Mouse (Mus musculus): ENCODE results near the gene Tmem53. TPM values are rescaled to one million over a fixed set of nuclear protein-coding genes. Genes with fewer than 3 reads are reported as not detected.

Gene Tmem53
- total and polyA plus RNA-seq, 2 experiments, result 32.1 to 110 TPM

- peak overlapping the region; percentile 31 for H3K9ac ChIP-seq (ENCODE audit: low read depth, low read length)
- H3K4me1 ChIP-seq (ENCODE audit: control insufficient read depth, insufficient read depth, low read length), result peaks cover 10% of the 10 kb centered on the region; the same call in 1 of the 2 replicates
- H3K4me3 ChIP-seq (ENCODE audit: insufficient read depth, low read depth, low read length), result peak overlapping the region; percentile 81
- H3K36me3 ChIP-seq (ENCODE audit: control insufficient read depth, insufficient read depth, low read length), result peaks cover 10% of the 10 kb centered on the region
- 27% methylated on average over 25 of the region's 25 CpGs for WGBS
- no peak for DNase-seq (ENCODE audit: extremely low read depth, low read depth, low spot score)
- TF ChIP-seq POLR2A (IDR thresholded peaks at IDR 0.05; ENCODE audit: extremely low read depth, insufficient read depth, low read length) (no peak), CTCF (IDR thresholded peaks at IDR 0.05; ENCODE audit: low read depth, low read length) (no peak)
- 0 out of 2 replicates have a peak overlapping the region, but pooled peaks have one; percentile 9 for H3K27ac ChIP-seq (replicated peaks; ENCODE audit: insufficient read depth, low read depth, low read length)
- H3K79me2 ChIP-seq (ENCODE audit: control insufficient read depth, insufficient read depth, low read length), result no peaks in the 10 kb centered on the region; the same call in 1 of the 2 replicates
- H3K27me3 ChIP-seq (ENCODE audit: control insufficient read depth, insufficient read depth, low read length), result no peaks in the 10 kb centered on the region
Observed at GRCm38 (mm10) chr4:117288277-117288926, 36.7 kb downstream of the Tmem53 start.

- Histone ChIP-seq H3K9ac (ENCODE audit: low read depth, low read length) (peak overlapping the region; percentile 73), H3K4me1 (ENCODE audit: control insufficient read depth, insufficient read depth, low read length) (peaks cover 10% of the 10 kb centered on the region; the same call in 1 of the 2 replicates), H3K27me3 (ENCODE audit: control insufficient read depth, insufficient read depth, low read length) (no peaks in the 10 kb centered on the region), H3K27ac (replicated peaks; ENCODE audit: insufficient read depth, low read depth, low read length) (peak overlapping the region; percentile 54), H3K79me2 (ENCODE audit: control insufficient read depth, insufficient read depth, low read length) (no peaks in the 10 kb centered on the region; the same call in 1 of the 2 replicates), H3K36me3 (ENCODE audit: control insufficient read depth, insufficient read depth, low read length) (peaks cover 10% of the 10 kb centered on the region), H3K4me3 (ENCODE audit: insufficient read depth, low read depth, low read length) (peak overlapping the region; percentile 81)
- TF ChIP-seq CTCF (IDR thresholded peaks at IDR 0.05; ENCODE audit: low read depth, low read length) (no peak), POLR2A (IDR thresholded peaks at IDR 0.05; ENCODE audit: extremely low read depth, insufficient read depth, low read length) (0 out of 2 replicates have a peak, but pooled peaks have one; percentile 35)
- DNase-seq (ENCODE audit: extremely low read depth, low read depth, low spot score), result peak; percentile 75
- under 1% methylated on average over 67 of the region's 80 CpGs for WGBS
Observed at GRCm38 (mm10) chr4:117288927-117289801, 37.4 kb downstream of the Tmem53 start.

GRCm38 (mm10) chr4:117291696-117292095 lies 39.9 kb downstream of the Tmem53 start:
- H3K79me2 ChIP-seq (ENCODE audit: control insufficient read depth, insufficient read depth, low read length), result no peaks in the 10 kb centered on the region; the same call in 1 of the 2 replicates
- H3K27ac ChIP-seq (replicated peaks; ENCODE audit: insufficient read depth, low read depth, low read length), result no peak overlapping the region
- no peak overlapping the region for H3K4me3 ChIP-seq (ENCODE audit: insufficient read depth, low read depth, low read length)
- peaks cover 10% of the 10 kb centered on the region; the same call in 1 of the 2 replicates for H3K4me1 ChIP-seq (ENCODE audit: control insufficient read depth, insufficient read depth, low read length)
- no peak for DNase-seq (ENCODE audit: extremely low read depth, low read depth, low spot score)
- no peaks in the 10 kb centered on the region; the same call in 1 of the 2 replicates for H3K27me3 ChIP-seq (ENCODE audit: control insufficient read depth, insufficient read depth, low read length)
- TF ChIP-seq CTCF (IDR thresholded peaks at IDR 0.05; ENCODE audit: low read depth, low read length), result no peak
- no peak for TF ChIP-seq POLR2A (IDR thresholded peaks at IDR 0.05; ENCODE audit: extremely low read depth, insufficient read depth, low read length)
- H3K9ac ChIP-seq (ENCODE audit: low read depth, low read length), result no peak overlapping the region
- WGBS, result 62% methylated on average over 2 of the region's 2 CpGs
- H3K36me3 ChIP-seq (ENCODE audit: control insufficient read depth, insufficient read depth, low read length), result no peaks in the 10 kb centered on the region

GRCm38 (mm10) chr4:117296849-117297593 lies 45.3 kb downstream of the Tmem53 start:
- H3K79me2 ChIP-seq (ENCODE audit: control insufficient read depth, insufficient read depth, low read length), result no peaks in the 10 kb centered on the region
- H3K9ac ChIP-seq (ENCODE audit: low read depth, low read length), result no peak overlapping the region
- H3K27me3 ChIP-seq (ENCODE audit: control insufficient read depth, insufficient read depth, low read length), result peaks cover 3% of the 10 kb centered on the region; the same call in 1 of the 2 replicates
- H3K4me1 ChIP-seq (ENCODE audit: control insufficient read depth, insufficient read depth, low read length), result no peaks in the 10 kb centered on the region
- no peak for TF ChIP-seq POLR2A (IDR thresholded peaks at IDR 0.05; ENCODE audit: extremely low read depth, insufficient read depth, low read length)
- WGBS, result 91% methylated on average over 19 of the region's 19 CpGs
- no peak overlapping the region for H3K27ac ChIP-seq (replicated peaks; ENCODE audit: insufficient read depth, low read depth, low read length)
- no peaks in the 10 kb centered on the region for H3K36me3 ChIP-seq (ENCODE audit: control insufficient read depth, insufficient read depth, low read length)
- H3K4me3 ChIP-seq (ENCODE audit: insufficient read depth, low read depth, low read length), result no peak overlapping the region
- DNase-seq (ENCODE audit: extremely low read depth, low read depth, low spot score), result no peak

GRCm38 (mm10) chr4:117297819-117298218 lies 46.1 kb downstream of the Tmem53 start:
- WGBS, result 87% methylated on average over 9 of the region's 9 CpGs
- H3K27me3 ChIP-seq (ENCODE audit: control insufficient read depth, insufficient read depth, low read length), result peaks cover 3% of the 10 kb centered on the region; the same call in 1 of the 2 replicates
- H3K27ac ChIP-seq (replicated peaks; ENCODE audit: insufficient read depth, low read depth, low read length), result no peak overlapping the region
- no peaks in the 10 kb centered on the region for H3K4me1 ChIP-seq (ENCODE audit: control insufficient read depth, insufficient read depth, low read length)
- DNase-seq (ENCODE audit: extremely low read depth, low read depth, low spot score), result no peak
- no peak overlapping the region for H3K4me3 ChIP-seq (ENCODE audit: insufficient read depth, low read depth, low read length)
- TF ChIP-seq CTCF (IDR thresholded peaks at IDR 0.05; ENCODE audit: low read depth, low read length), result no peak
- no peak for TF ChIP-seq POLR2A (IDR thresholded peaks at IDR 0.05; ENCODE audit: extremely low read depth, insufficient read depth, low read length)
- no peaks in the 10 kb centered on the region for H3K36me3 ChIP-seq (ENCODE audit: control insufficient read depth, insufficient read depth, low read length)
- no peaks in the 10 kb centered on the region for H3K79me2 ChIP-seq (ENCODE audit: control insufficient read depth, insufficient read depth, low read length)
- no peak overlapping the region for H3K9ac ChIP-seq (ENCODE audit: low read depth, low read length)

All from liver, adult 2 months (tissue).